Mouse (Mus musculus) lung, embryonic 14.5 days (tissue): ENCODE data around the gene Sec14l3. TPM values are rescaled to one million over a fixed set of nuclear protein-coding genes. Genes with fewer than 3 reads are reported as not detected.
"Not testable (repeated sequence)": the region's sequence is repeated elsewhere in the genome, so short reads cannot be mapped to it uniquely, and the experiment has no call there.

ENCODE experiments used
- ATAC-seq: fragments of 200-750 bp; cut with Nextera tagmentation; 2 replicates; pipeline ENCODE4 v1.8.0; 2017; ENCODE audit warnings: mild to moderate bottlenecking, moderate TSS enrichment, moderate library complexity; ENCODE audit not compliant: insufficient read depth
- DNase-seq: peaks from one replicate; pipeline ENCODE4 v3.0.0-alpha.2; 2015
- H3K27ac ChIP-seq: fragments of 300-500 bp; sonication (generic); 2 replicates; pipeline ENCODE4 v1.5.1; 2014; ENCODE audit warnings: low read depth, mild to moderate bottlenecking, moderate library complexity
- H3K27me3 ChIP-seq: fragments of 300-500 bp; sonication (generic); 2 replicates; pipeline ENCODE4 v1.6.1; 2014; ENCODE audit warnings: low read length, control low read depth; ENCODE audit not compliant: insufficient read depth
- H3K36me3 ChIP-seq: fragments of 300-500 bp; sonication (generic); 2 replicates; pipeline ENCODE4 v1.6.1; 2014; ENCODE audit warnings: control low read depth; ENCODE audit not compliant: insufficient read depth
- H3K4me1 ChIP-seq: fragments of 300-500 bp; sonication (generic); 2 replicates; pipeline ENCODE4 v1.6.1; 2014; ENCODE audit warnings: antibody characterized with exemption, control low read depth; ENCODE audit not compliant: insufficient read depth
- H3K4me2 ChIP-seq: fragments of 300-500 bp; sonication (generic); 2 replicates; pipeline ENCODE4 v1.6.1; 2014; ENCODE audit warnings: mild to moderate bottlenecking
- H3K4me3 ChIP-seq: fragments of 300-500 bp; sonication (generic); 2 replicates; pipeline ENCODE4 v1.5.1; 2014; ENCODE audit warnings: low read depth, low read length
- H3K9ac ChIP-seq: fragments of 300-500 bp; sonication (generic); 2 replicates; pipeline ENCODE4 v1.6.1; 2014
- H3K9me3 ChIP-seq: fragments of 300-500 bp; sonication (generic); 2 replicates; pipeline ENCODE4 v1.6.1; 2016; ENCODE audit warnings: low read depth, low read length, control low read depth
- CTCF ChIP-seq: IDR thresholded peaks from 2 replicates; pipeline ENCODE4 v1.5.1; 2016; ENCODE audit warnings: antibody characterized with exemption, low read depth
- WGBS: fragments of 180-500 bp; shearing (Covaris S2); extraction: QIAGEN DNeasy Blood & Tissue Kit; methylation state at CpG from one replicate; pipeline ENCODE4 v1.1.7; 2014; 5-methylcytosine and 5-hydroxymethylcytosine counted together
- polyA plus RNA-seq: library from polyadenylated mRNA; unstranded; fragments of >200 nt; fragmentation: Nextera tagmentation; extraction: Ambion mirVana; gene quantifications from 2 replicates; pipeline ENCODE4 v1.2.1, GENCODE M21; 2014

Gene Sec14l3
- polyA plus RNA-seq, 1 experiment from 2014 or later, result 1.2 TPM

GRCm38 (mm10) chr11:4101851-4102250 is 37.2 kb downstream of the Sec14l3 start:
- H3K27ac ChIP-seq, result no peak overlapping the region
- DNase-seq, result no peak
- no peak overlapping the region for H3K4me2 ChIP-seq
- H3K9ac ChIP-seq, result no peak overlapping the region
- no peaks in the 10 kb centered on the region for H3K9me3 ChIP-seq
- ATAC-seq, result no peak
- H3K27me3 ChIP-seq, result no peaks in the 10 kb centered on the region
- H3K4me1 ChIP-seq, result 0 out of 2 replicates have a peak, but pooled peaks cover 6% of the 10 kb centered on the region
- no peaks in the 10 kb centered on the region for H3K36me3 ChIP-seq
- TF ChIP-seq CTCF, result no peak
- H3K4me3 ChIP-seq, result no peak overlapping the region
- WGBS, result 67% methylated on average over 5 of the region's 5 CpGs

GRCm38 (mm10) chr11:4103522-4103921 is 38.9 kb downstream of the Sec14l3 start:
- no peaks in the 10 kb centered on the region for H3K27me3 ChIP-seq
- ATAC-seq (no peak; the same call in 1 of the 2 replicates), DNase-seq (no peak)
- H3K4me1 ChIP-seq, result no peaks in the 10 kb centered on the region
- H3K9me3 ChIP-seq, result no peaks in the 10 kb centered on the region
- no peak overlapping the region for H3K4me2 ChIP-seq
- WGBS, result 56% methylated on average over 14 of the region's 14 CpGs
- no peak for TF ChIP-seq CTCF
- H3K9ac ChIP-seq, result no peak overlapping the region
- H3K27ac ChIP-seq, result no peak overlapping the region
- no peaks in the 10 kb centered on the region for H3K36me3 ChIP-seq
- no peak overlapping the region for H3K4me3 ChIP-seq

- no peak for TF ChIP-seq CTCF
- 84% methylated on average over 5 of the region's 5 CpGs for WGBS
- ATAC-seq, result no peak
These were observed 40.3 kb downstream of the Sec14l3 start for GRCm38 (mm10) chr11:4104989-4105388.

GRCm38 (mm10) chr11:4105444-4105843 is 40.8 kb downstream of the Sec14l3 start:
- ATAC-seq (no peak), DNase-seq (no peak)
- Histone ChIP-seq H3K27me3 (no peaks in the 10 kb centered on the region), H3K9ac (no peak overlapping the region), H3K36me3 (no peaks in the 10 kb centered on the region), H3K4me2 (no peak overlapping the region), H3K4me1 (no peaks in the 10 kb centered on the region), H3K4me3 (no peak overlapping the region), H3K27ac (no peak overlapping the region), H3K9me3 (no peaks in the 10 kb centered on the region)
- TF ChIP-seq CTCF, result no peak
- 71% methylated on average over 6 of the region's 6 CpGs for WGBS

More at GRCm38 (mm10) chr11:4104989-4105388, 40.3 kb downstream of the Sec14l3 start:
- Histone ChIP-seq H3K4me3 (no peak overlapping the region), H3K4me1 (no peaks in the 10 kb centered on the region), H3K27me3 (no peaks in the 10 kb centered on the region), H3K4me2 (no peak overlapping the region), H3K9me3 (no peaks in the 10 kb centered on the region), H3K27ac (no peak overlapping the region), H3K36me3 (no peaks in the 10 kb centered on the region), H3K9ac (no peak overlapping the region)
- DNase-seq, result no peak

GRCm38 (mm10) chr11:4107901-4108300 is 43.3 kb downstream of the Sec14l3 start:
- H3K27ac ChIP-seq, H3K4me3 ChIP-seq, H3K9ac ChIP-seq, ATAC-seq, H3K4me2 ChIP-seq, H3K4me1 ChIP-seq, H3K27me3 ChIP-seq, DNase-seq, H3K9me3 ChIP-seq, H3K36me3 ChIP-seq: not testable (repeated sequence)
- WGBS, result 91% methylated on average over 6 of the region's 6 CpGs

- Histone ChIP-seq H3K4me3 (no peak overlapping the region), H3K4me2 (no peak overlapping the region), H3K9ac (no peak overlapping the region), H3K4me1 (no peaks in the 10 kb centered on the region), H3K27me3 (no peaks in the 10 kb centered on the region), H3K27ac (no peak overlapping the region), H3K36me3 (no peaks in the 10 kb centered on the region), H3K9me3 (no peaks in the 10 kb centered on the region)
- DNase-seq, result no peak
- no peak for ATAC-seq
- WGBS, result 73% methylated on average over 7 of the region's 7 CpGs
- no peak for TF ChIP-seq CTCF
These were observed 44.0 kb downstream of the Sec14l3 start for GRCm38 (mm10) chr11:4108691-4109090.

GRCm38 (mm10) chr11:4112033-4112432 is 47.4 kb downstream of the Sec14l3 start:
- WGBS, result 85% methylated on average over 4 of the region's 4 CpGs
- H3K9me3 ChIP-seq, result no peaks in the 10 kb centered on the region
- H3K36me3 ChIP-seq, result no peaks in the 10 kb centered on the region
- TF ChIP-seq CTCF, result no peak
- no peak overlapping the region for H3K27ac ChIP-seq
- no peak overlapping the region for H3K4me3 ChIP-seq
- ATAC-seq (no peak), DNase-seq (no peak)
- H3K4me1 ChIP-seq, result no peaks in the 10 kb centered on the region
- no peak overlapping the region for H3K9ac ChIP-seq
- no peak overlapping the region for H3K4me2 ChIP-seq
- H3K27me3 ChIP-seq, result no peaks in the 10 kb centered on the region; the same call in 1 of the 2 replicates

GRCm38 (mm10) chr11:4112861-4113260 is 48.2 kb downstream of the Sec14l3 start:
- Histone ChIP-seq H3K27me3 (peaks cover 5% of the 10 kb centered on the region; the same call in 1 of the 2 replicates), H3K9ac (no peak overlapping the region), H3K27ac (no peak overlapping the region), H3K9me3 (no peaks in the 10 kb centered on the region), H3K4me2 (no peak overlapping the region), H3K36me3 (no peaks in the 10 kb centered on the region), H3K4me3 (no peak overlapping the region), H3K4me1 (no peaks in the 10 kb centered on the region)
- TF ChIP-seq CTCF, result no peak
- no peak for DNase-seq
- WGBS, result 79% methylated on average over 6 of the region's 6 CpGs
- no peak for ATAC-seq
